Mouse (Mus musculus) gonadal fat pad, adult 2 months (tissue): ENCODE measurements around the gene Cbx4. TPM values are rescaled to one million over a fixed set of nuclear protein-coding genes. Genes with fewer than 3 reads are reported as not detected.

ENCODE experiments used
- DNase-seq: peaks from one replicate; pipeline ENCODE4 v3.0.0-alpha.2; 2012; ENCODE audit warnings: low read depth
- polyA plus RNA-seq: library from polyadenylated mRNA; depleted of rRNA; stranded (reverse); fragments of >200 nt; gene quantifications from 2 replicates; pipeline ENCODE4 v1.2.3, GENCODE M21; 2012; rRNA removed

The Cbx4 gene
- polyA plus RNA-seq, 1 experiment = 13.2 TPM

DNA sequence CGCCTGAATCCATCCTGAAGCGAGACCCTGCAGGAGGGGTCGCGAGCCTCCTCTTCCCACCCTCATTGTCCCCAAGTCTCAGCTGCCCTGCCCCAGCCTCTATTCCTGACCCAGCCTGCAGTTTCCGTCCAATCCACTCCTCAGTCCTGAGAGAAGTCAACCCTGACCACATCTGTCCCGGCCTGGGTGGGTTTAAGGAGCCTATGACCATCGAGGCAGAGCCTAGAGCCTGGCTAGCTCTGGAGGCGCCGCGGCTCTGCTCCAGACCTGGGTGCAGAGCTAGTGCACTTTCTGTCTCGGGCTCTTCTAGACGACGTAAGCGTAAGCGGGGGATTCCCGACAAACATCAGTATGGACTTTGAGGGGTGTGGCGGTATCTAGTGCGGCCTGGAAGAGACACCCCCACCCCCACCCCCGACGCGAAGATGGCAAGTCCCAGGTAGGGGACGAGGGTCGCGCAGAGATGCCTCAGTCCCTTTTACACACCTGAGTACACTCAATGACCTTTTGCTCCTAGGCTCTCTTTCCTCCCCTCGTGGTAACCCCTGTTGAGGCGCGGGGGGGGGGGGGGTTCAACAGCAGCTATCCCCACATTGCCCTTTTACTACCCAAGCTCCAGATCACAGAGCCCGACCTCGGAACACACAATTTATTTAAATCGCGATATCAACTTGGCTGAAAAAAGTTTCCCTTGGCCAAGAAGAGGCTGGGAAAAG, 44.1 kb downstream of the Cbx4 start:
- DNase-seq = no peak

DNA sequence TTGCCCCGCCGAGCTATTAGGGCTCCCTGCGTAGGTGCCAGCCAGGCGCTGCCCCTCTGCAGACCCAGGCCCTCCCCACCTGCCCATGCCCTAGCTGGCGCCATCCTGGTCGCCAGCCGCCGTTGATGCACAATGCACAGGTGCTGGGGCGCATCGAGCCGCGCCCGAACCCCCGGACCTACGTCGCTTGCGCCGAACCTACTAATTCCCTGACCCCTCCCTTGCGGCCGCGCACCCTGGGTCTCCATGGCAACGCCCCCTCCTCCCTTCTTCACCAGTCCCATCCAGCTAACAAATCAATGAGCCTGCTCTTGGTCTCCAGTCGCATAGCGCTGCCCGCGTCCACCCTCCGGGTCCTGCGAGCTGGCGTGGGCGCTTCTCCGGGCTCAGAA, 44.7 kb downstream of the Cbx4 start:
- no peak for DNase-seq

DNA sequence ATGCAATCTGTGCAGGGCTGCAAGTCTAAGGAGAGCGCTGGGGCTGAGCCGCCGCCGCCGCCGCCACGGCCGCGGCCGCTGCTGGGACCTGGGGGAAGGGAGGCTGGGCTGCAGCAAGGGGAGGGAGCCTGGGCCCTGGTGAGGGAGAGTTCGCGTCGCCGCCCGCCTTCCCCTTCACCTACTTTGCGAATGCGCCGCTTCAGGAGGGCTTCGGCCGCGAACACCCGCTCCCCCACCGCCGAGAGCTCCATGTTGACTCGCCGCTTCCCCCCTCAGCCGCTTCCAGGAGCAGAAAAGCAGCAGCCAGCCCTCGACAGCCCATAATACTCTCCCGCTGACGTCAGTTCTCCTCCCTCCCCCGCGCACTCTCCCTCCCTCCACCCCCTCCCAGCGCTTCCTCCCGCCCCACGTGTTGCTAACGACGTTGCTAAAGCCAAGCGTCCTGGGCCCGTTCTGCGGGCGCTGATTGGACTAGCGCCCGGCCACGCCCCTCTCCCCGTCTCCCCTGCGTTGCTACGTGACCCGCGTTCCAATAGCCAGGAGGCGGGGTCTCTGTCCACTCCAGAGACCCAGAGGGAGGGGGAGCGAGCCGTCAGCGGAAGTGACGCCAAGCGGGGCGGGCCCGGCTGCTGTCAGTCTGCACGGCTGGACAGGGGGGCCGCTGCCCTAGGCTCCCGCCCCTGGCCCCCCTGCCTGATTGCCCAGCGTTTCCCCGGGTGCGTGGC, 45.3 kb downstream of the Cbx4 start, which contains the start of gene Cbx8:
Gene Cbx8, minus strand, starts transcription at position 370 of the 725 bp plus-strand sequence.
- DNase-seq = no peak

DNA sequence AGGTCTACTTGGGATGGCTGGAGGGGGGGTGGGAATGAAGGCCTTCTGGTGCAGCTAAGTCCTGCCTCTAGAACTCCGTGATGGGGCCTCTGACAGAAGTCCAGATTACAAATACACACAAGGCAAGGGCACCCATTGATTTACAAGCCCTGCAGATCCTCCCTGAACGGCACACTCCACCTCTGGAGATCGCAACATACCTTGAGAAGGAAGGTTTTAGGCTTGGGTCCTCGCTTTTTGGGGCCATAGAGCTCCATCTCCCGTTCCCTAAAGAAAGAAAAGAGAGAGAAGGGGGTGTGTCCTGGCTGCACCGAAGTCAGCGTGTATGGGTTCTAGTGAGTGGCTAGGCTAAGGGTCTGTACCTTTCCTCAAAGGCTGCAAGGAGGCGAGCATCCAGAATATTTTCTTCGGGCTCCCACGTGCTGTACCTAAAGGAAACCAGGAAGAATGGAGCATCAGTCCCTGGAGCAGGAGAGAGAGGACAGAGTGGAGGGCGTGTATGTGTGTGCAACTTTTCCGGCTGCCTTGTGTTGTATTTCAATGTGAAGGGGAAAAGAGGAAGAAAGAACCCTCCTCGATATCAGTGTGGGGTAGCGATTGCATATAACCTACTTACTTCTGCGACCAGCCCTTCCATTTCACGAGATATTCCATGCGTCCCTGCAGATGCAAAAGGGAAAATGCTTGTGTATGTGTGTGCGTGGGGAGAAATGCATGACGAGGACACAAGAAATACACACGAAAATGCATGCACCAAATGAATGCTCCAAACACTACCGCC, 46.1 kb downstream of the Cbx4 start:
- no peak for DNase-seq

DNA sequence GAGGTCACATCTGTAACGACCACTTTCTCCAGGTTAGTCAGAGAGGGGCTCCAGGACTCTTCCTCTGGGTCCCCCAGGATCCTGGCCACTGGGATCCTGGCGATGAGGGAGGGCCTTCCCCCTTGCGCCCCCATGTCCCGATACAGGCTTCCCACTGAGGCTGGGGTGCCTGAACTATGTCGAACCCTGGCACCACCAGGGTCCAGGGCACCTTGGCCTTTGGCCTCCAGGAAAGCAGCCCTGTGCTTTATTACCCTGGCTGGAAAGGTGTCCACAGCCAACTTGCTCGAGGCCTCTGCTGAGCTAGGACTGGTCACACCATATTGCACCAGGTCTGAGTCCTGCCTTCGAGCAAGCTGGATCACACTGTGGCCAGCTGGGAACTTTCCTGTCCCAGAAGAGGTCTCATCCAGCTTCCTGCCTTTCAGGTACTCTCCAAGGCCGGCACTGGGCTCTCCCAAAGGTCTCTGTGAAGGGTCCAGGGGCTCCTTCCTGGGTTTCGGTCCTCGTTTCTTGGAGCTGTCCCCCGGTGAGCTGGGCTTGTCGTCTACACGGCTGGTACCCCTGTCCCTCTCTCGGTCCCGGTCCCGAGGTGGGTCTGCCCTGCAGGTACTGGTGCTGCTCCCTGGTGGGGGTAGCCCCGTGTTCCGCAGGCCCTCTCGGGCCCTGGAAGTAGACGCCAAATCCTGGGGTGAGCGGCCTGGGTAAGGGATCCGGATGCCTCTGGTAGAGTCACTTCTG, 47.1 kb downstream of the Cbx4 start:
- no peak for DNase-seq

DNA sequence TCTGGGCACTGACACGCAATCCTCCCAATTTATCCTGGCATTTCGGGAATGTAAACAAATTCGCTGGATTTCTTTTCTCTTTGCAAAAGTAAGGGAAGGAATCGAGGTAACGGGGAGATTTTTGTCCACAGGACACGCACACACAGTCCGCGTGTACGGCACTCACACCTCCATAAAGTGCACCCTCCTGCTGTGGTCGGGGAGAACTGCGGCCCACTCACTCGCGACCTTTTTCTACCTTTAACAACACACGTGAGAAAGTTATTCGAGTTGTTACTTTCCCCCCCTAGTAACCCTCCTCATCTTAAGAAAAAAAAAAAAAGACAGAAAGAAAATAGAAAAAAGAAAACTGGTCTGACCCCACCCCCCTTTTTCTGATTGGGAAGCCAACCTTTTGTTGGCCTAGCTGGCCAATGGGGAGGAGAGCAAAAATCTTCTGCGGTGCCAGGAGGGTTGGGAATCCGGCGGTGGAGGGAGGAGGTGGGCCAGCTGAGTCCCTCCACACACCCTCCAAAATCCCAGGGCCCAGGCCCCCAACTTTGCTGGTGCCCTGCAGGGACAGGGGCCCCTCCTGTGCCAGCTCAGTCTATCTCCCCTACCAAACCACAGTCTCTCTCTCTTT, 48.1 kb downstream of the Cbx4 start:
- DNase-seq = no peak

DNA sequence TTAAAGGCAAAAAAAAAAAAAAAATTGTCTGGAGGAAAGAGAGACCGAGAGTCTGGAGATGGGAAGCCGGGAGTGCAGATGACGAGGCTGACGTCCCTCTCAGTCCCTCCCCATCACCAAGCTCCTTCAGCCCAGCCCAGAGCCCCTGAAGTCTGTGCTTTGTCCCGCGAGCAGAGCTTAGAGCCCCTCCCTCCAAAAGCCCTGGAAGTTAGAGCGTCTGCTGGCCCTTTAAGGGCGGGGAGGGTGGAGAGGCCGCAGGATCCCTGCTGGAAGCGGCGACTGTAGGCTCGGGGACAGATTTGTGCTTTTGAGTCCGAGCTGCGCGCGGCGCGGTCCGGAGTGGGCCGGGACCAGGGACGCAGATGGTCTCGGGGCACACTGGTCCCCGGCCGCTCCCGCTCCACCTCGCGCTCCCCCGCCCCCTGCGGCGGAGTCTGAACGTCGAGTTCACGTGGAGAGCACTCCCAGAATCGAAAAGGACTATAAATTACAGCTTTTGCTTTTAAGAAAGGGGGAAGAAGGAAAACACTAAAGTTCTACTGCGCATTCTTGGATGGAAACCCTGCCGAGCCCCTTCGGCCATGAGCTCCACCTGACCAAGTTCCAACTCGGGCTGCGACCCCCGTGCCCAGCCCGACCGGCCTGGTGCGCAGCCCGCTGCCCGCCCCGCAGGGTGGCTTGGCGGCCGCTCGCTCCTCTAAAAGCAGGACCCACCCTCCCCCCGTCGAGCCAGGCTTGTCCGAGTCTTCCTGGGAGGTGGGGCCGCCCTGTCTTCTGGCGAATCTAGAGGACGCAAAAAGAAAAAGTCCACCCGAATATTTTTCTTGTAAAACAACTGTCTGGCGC, 48.9 kb downstream of the Cbx4 start:
- DNase-seq = no peak

DNA sequence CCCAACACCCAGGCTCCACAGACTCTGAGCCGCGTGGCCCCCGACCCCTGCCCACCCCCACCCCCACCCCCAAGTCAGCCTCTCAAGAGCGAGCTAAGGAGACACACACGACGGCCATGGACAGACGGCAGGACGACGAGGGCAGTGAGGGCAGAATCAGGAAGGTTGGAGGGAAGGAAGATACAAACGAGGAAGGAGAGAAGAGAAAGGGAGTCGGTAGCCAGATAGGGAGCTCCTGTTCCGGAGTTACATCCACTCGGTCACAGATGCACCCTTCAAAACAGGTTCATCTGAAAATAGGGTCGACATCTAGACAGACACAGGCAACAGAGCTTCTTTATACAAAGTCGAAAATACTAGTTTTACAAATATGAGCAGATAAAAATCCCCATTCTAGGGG, 49.6 kb downstream of the Cbx4 start:
- DNase-seq = no peak

DNA sequence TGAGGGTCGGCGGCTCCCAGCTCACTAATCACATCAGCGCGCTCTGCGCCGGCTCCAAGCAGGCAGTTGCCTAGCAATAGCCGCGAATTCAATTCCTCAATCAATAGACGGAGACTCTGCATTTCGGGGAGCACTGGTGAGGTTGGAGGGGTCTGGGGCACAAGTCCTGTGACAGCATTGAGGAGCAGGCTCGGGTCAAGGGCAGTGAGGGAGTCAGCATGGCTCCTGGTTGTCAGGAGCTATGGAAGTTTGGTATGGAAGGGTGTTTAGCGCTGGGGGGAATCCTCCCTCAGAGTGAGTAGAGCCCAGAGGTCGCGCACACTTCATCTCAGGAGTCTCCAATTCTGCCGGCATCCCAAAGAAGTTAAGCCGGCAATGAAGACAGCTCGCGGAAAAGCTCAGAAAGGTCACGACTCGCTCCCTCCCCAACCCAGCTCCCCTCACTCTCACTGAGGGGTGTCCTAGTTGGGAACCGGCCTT, 50.3 kb downstream of the Cbx4 start:
- no peak for DNase-seq

DNA sequence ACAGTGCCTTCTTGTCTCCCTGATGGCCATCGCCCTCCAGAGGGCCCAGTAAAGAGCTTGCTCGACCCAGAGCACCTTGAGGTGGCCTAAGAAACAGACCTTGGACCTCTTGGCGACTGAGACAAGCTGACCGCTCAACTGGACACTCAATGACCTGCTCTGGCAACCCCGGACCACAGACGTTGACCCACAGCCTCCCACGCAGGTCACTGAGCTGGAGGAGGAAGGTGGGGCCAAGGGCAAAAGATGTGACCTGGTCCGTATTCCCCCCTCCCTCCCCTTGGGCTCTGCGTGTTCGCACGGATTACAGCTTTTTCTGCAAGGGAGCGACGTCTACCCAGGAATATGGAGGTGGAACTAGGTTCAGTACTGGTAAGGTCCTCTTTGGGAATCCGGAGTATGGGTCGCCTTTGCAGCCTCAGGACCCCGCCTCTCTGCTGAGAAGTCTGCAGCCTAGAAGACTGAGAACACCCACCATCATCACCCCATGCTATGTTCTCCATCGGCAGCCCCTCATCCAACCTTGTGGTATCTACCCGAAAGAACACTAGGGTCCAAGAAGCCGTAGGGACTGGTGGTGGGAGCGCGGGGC, 50.8 kb downstream of the Cbx4 start:
- DNase-seq = no peak

DNA sequence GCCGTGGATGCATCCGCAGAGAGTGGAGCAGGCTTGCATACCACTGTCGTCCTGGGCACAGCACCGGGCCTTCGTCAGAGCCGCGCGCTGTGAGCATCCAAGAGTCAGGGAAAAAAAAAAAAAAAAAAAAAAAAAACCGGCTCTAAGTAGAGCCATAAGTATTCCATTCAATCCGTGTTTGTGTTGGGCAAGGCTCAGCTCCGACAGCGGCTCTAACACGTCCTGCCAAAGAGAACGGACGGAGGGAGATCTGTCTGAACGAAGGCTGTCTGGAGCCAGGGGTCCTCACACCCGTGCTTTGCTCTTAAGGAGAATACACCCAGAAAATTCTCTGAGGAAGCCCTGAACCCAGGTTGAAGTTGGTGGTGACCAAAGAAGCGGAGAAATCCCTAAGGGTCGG, 51.4 kb downstream of the Cbx4 start:
- no peak for DNase-seq

DNA sequence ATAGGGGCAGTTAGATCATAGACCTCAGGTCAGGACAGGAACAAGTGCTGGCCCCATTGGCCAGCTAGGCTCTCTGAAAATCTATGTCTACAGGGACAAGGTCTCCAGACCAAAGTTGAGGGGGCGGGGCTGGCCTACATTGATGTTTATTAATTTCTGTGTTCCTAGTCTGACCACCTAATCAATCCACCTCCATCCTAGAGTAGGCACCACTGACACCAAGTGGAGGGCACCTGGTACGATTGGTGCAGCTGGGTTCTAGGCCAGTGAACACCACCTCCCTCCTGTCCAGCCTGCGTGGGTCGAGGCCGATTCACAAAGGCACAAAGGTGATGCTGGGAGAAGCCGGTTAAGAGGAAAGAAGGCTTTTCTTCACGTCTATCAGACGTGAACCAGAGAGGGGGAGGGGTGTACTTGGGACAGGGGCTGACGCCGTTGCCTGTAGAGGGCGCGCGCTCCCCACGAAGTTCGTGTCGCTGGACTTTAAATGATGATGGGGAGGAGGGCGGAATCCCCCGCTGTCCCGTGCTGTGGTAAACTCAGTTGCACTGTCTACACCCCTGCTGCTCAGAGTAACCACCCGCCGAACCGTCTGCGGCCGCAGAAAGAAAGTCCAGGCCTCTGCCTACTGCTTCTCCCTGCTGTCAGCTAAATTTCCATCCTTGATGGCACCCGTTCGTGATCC, 52.0 kb downstream of the Cbx4 start:
- no peak for DNase-seq

Other genes with a start within 250 kb of the Cbx4 start
- 9.8 and 12.4 TPM in 2 replicates for gene Rbfox3, start 174.6 kb downstream of the Cbx4 start, polyA plus RNA-seq
- 0.08 and 0.20 TPM in 2 replicates for gene Enpp7, start 98.0 kb downstream of the Cbx4 start, polyA plus RNA-seq
- 2.9 TPM in 2 replicates for gene Cbx2, start 63.3 kb downstream of the Cbx4 start, polyA plus RNA-seq
- gene Cbx8, start 45.3 kb downstream of the Cbx4 start, polyA plus RNA-seq = 3.8 and 5.0 TPM in 2 replicates
- gene Tbc1d16, start 142.3 kb upstream of the Cbx4 start, polyA plus RNA-seq = 10.5 and 10.6 TPM in 2 replicates
- gene Ccdc40, start 142.4 kb upstream of the Cbx4 start, polyA plus RNA-seq = 2.0 and 4.1 TPM in 2 replicates
- 161 and 193 TPM in 2 replicates for gene Gaa, start 181.7 kb upstream of the Cbx4 start, polyA plus RNA-seq
- 104 and 113 TPM in 2 replicates for gene Eif4a3, start 213.9 kb upstream of the Cbx4 start, polyA plus RNA-seq
- gene Card14, start 221.5 kb upstream of the Cbx4 start, polyA plus RNA-seq = 2.3 and 3.0 TPM in 2 replicates